Mouse (Mus musculus): ENCODE results near the gene Ddx54. TPM values are rescaled to one million over a fixed set of nuclear protein-coding genes. Genes with fewer than 3 reads are reported as not detected.
A peak's percentile ranks its signal among the peaks of the same experiment; 100 is the strongest.

The Ddx54 gene
- 17.2 and 32.0 TPM in 2 replicates for polyA plus RNA-seq (2011; ENCODE audit: insufficient read depth, insufficient read length, low replicate concordance, missing spikeins)

DNA sequence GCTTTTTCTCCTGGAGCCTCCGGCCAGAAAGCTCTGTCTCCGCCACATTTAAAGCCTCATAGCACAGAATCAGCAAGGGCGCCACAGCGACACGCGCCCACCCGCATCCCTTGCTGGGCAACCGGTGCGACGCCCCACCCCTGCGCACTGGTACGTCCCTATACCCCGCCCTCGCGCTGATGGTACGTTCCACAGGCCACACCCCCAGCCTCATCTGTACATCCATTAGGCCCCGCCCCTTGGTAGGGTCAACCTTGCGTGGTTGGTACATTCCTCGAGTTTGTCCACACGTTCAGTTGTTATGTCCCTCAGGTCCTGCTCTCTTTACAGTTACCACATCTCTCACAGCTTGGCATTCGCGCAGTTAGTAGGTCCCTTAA, at the start of gene Ddx54, which contains the start of gene Rita1:
Gene Ddx54 (plus strand): TSS at position 298 of the 380 bp plus-strand sequence.
Gene Rita1 (minus strand): TSS at position 148 of the 380 bp plus-strand sequence.
- 0% methylated on average over 22 of the region's 22 CpGs for WGBS
- peaks cover 3% of the 10 kb centered on the region; the same call in 1 of the 2 replicates for H3K4me1 ChIP-seq (ENCODE audit: control insufficient read depth, insufficient read depth, low read length)
- peak within 1 kb of the TSS; percentile 90 for H3K27ac ChIP-seq (ENCODE audit: control insufficient read depth, insufficient read depth, low read depth, low read length, poor library complexity)
- peak within 1 kb of the TSS; percentile 88 for H3K4me3 ChIP-seq (replicated peaks; ENCODE audit: control insufficient read depth, low read depth, low read length)
- TF ChIP-seq CTCF (IDR thresholded peaks at IDR 0.05; ENCODE audit: control insufficient read depth, insufficient read depth, low read length) (peak; percentile 7; the same call in 1 of the 2 replicates), POLR2A (IDR thresholded peaks at IDR 0.05; ENCODE audit: borderline replicate concordance, control insufficient read depth, low read depth, low read length) (peak; percentile 57; the same call in 1 of the 2 replicates)

GRCm38 (mm10) chr5:120562956-120563913, 49.3 kb upstream of the Ddx54 start:
- Histone ChIP-seq H3K4me1 (ENCODE audit: control insufficient read depth, insufficient read depth, low read length) (peaks cover 1% of the 10 kb centered on the region; the same call in 1 of the 2 replicates), H3K4me3 (replicated peaks; ENCODE audit: control insufficient read depth, low read depth, low read length) (no peak overlapping the region), H3K27ac (ENCODE audit: control insufficient read depth, insufficient read depth, low read depth, low read length, poor library complexity) (no peak overlapping the region)
- 62% methylated on average over 28 of the region's 28 CpGs for WGBS
- TF ChIP-seq POLR2A (IDR thresholded peaks at IDR 0.05; ENCODE audit: borderline replicate concordance, control insufficient read depth, low read depth, low read length): no peak

- Histone ChIP-seq H3K27ac (ENCODE audit: control insufficient read depth, insufficient read depth, low read depth, low read length, poor library complexity) (no peak overlapping the region), H3K4me3 (replicated peaks; ENCODE audit: control insufficient read depth, low read depth, low read length) (no peak overlapping the region), H3K4me1 (ENCODE audit: control insufficient read depth, insufficient read depth, low read length) (peaks cover 1% of the 10 kb centered on the region; the same call in 1 of the 2 replicates)
- TF ChIP-seq POLR2A (IDR thresholded peaks at IDR 0.05; ENCODE audit: borderline replicate concordance, control insufficient read depth, low read depth, low read length): no peak
- TF ChIP-seq CTCF (IDR thresholded peaks at IDR 0.05; ENCODE audit: control insufficient read depth, insufficient read depth, low read length): no peak
- WGBS: 46% methylated on average over 4 of the region's 4 CpGs
These were observed 48.6 kb upstream of the Ddx54 start for GRCm38 (mm10) chr5:120563914-120564311.

- Histone ChIP-seq H3K27ac (ENCODE audit: control insufficient read depth, insufficient read depth, low read depth, low read length, poor library complexity) (no peak overlapping the region), H3K4me1 (ENCODE audit: control insufficient read depth, insufficient read depth, low read length) (peaks cover 1% of the 10 kb centered on the region; the same call in 1 of the 2 replicates), H3K4me3 (replicated peaks; ENCODE audit: control insufficient read depth, low read depth, low read length) (no peak overlapping the region)
- 84% methylated on average over 15 of the region's 15 CpGs for WGBS
- TF ChIP-seq POLR2A (IDR thresholded peaks at IDR 0.05; ENCODE audit: borderline replicate concordance, control insufficient read depth, low read depth, low read length): no peak
- no peak for TF ChIP-seq CTCF (IDR thresholded peaks at IDR 0.05; ENCODE audit: control insufficient read depth, insufficient read depth, low read length)
These were observed 47.2 kb upstream of the Ddx54 start for GRCm38 (mm10) chr5:120565171-120565905.

DNA sequence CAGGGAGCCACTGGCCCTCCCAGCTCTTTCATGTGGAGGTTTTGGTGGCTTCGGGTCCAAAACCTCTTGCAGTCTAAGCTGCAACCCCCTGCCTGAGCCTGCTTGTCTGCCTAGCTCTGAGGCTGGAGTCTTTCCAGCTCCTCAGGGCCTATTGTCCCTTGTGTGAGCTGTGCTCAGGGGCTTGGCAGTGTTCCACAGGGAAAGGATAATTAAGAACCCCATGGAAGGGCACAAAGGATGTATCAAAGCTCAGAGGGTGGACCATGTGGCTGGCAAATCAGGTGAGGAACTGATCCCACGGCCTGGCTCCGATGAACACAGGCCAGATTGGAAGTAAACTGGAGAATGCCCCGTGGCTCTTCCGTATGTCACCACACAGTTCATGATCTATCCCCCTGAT, 46.4 kb upstream of the Ddx54 start:
- no peak overlapping the region for H3K4me3 ChIP-seq (replicated peaks; ENCODE audit: control insufficient read depth, low read depth, low read length)
- H3K4me1 ChIP-seq (ENCODE audit: control insufficient read depth, insufficient read depth, low read length): peaks cover 3% of the 10 kb centered on the region
- TF ChIP-seq CTCF (IDR thresholded peaks at IDR 0.05; ENCODE audit: control insufficient read depth, insufficient read depth, low read length) (no peak), POLR2A (IDR thresholded peaks at IDR 0.05; ENCODE audit: borderline replicate concordance, control insufficient read depth, low read depth, low read length) (no peak)
- no peak overlapping the region for H3K27ac ChIP-seq (ENCODE audit: control insufficient read depth, insufficient read depth, low read depth, low read length, poor library complexity)
- WGBS: 85% methylated on average over 5 of the region's 5 CpGs

GRCm38 (mm10) chr5:120566681-120567252, 45.8 kb upstream of the Ddx54 start:
- 77% methylated on average over 9 of the region's 9 CpGs for WGBS
- H3K27ac ChIP-seq (ENCODE audit: control insufficient read depth, insufficient read depth, low read depth, low read length, poor library complexity): no peak overlapping the region

DNA sequence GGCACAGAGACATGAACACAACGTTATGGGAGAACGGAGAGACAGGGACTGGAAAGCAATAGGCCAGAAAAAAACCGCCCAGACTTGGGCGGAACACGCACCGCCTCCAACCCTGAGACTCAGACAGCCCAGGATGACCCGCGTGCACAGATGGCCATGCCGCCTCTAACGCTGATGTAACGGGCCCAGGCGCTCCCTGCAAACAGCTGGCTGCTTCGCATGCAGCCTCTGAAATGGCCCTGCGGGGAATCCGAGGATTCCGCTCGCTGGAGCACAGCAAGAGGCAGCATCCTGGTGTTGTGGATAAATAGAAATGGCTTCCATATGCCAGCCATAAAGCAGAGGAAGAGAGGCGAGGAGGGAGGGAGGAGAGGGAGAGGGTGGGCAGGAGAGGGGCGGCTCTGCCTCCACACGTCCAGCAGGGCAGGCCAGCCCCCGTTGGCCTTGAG, 45.3 kb upstream of the Ddx54 start:
- Histone ChIP-seq H3K4me3 (replicated peaks; ENCODE audit: control insufficient read depth, low read depth, low read length) (no peak overlapping the region), H3K27ac (ENCODE audit: control insufficient read depth, insufficient read depth, low read depth, low read length, poor library complexity) (no peak overlapping the region), H3K4me1 (ENCODE audit: control insufficient read depth, insufficient read depth, low read length) (peaks cover 2% of the 10 kb centered on the region)
- 92% methylated on average over 21 of the region's 21 CpGs for WGBS
- TF ChIP-seq CTCF (IDR thresholded peaks at IDR 0.05; ENCODE audit: control insufficient read depth, insufficient read depth, low read length) (no peak), POLR2A (IDR thresholded peaks at IDR 0.05; ENCODE audit: borderline replicate concordance, control insufficient read depth, low read depth, low read length) (no peak)

More at GRCm38 (mm10) chr5:120566681-120567252, 45.8 kb upstream of the Ddx54 start:
- peaks cover 3% of the 10 kb centered on the region for H3K4me1 ChIP-seq (ENCODE audit: control insufficient read depth, insufficient read depth, low read length)
- TF ChIP-seq POLR2A (IDR thresholded peaks at IDR 0.05; ENCODE audit: borderline replicate concordance, control insufficient read depth, low read depth, low read length): no peak
- no peak for TF ChIP-seq CTCF (IDR thresholded peaks at IDR 0.05; ENCODE audit: control insufficient read depth, insufficient read depth, low read length)
- H3K4me3 ChIP-seq (replicated peaks; ENCODE audit: control insufficient read depth, low read depth, low read length): no peak overlapping the region

Data from bone marrow, adult 2 months (tissue).